Mouse (Mus musculus) embryonic facial prominence, embryonic 13.5 days (tissue): Measurements from ENCODE around the gene Ncf1. TPM values are rescaled to one million over a fixed set of nuclear protein-coding genes. Genes with fewer than 3 reads are reported as not detected.

ENCODE experiments used
- ATAC-seq: fragments of 200-750 bp; cut with Nextera tagmentation; 2 replicates; pipeline ENCODE4 v1.8.0; 2017; ENCODE audit warnings: low read depth; ENCODE audit not compliant: insufficient number of reproducible peaks, insufficient read depth, low FRiP score, low TSS enrichment
- H3K27ac ChIP-seq: fragments of 300-500 bp; sonication (generic); 2 replicates; pipeline ENCODE4 v1.5.1; 2015; ENCODE audit warnings: moderate library complexity, mild to moderate bottlenecking, inconsistent platforms
- H3K27me3 ChIP-seq: fragments of 300-500 bp; sonication (generic); 2 replicates; pipeline ENCODE4 v1.6.1; 2015; ENCODE audit warnings: mild to moderate bottlenecking, inconsistent platforms
- H3K36me3 ChIP-seq: fragments of 300-500 bp; sonication (generic); 2 replicates; pipeline ENCODE4 v1.6.1; 2015; ENCODE audit warnings: mild to moderate bottlenecking, inconsistent platforms
- H3K4me1 ChIP-seq: fragments of 300-500 bp; sonication (generic); 2 replicates; pipeline ENCODE4 v1.6.1; 2015; ENCODE audit warnings: inconsistent platforms
- H3K4me2 ChIP-seq: fragments of 300-500 bp; sonication (generic); 2 replicates; pipeline ENCODE4 v1.6.1; 2015; ENCODE audit warnings: moderate library complexity, mild to moderate bottlenecking, inconsistent platforms
- H3K4me3 ChIP-seq: fragments of 300-500 bp; sonication (generic); 2 replicates; pipeline ENCODE4 v1.5.1; 2015; ENCODE audit warnings: mild to moderate bottlenecking, inconsistent platforms
- H3K9ac ChIP-seq: fragments of 300-500 bp; sonication (generic); 2 replicates; pipeline ENCODE4 v1.6.1; 2015; ENCODE audit warnings: mild to moderate bottlenecking, inconsistent platforms
- H3K9me3 ChIP-seq: fragments of 300-500 bp; sonication (generic); 2 replicates; pipeline ENCODE4 v1.6.1; 2016; ENCODE audit warnings: inconsistent platforms
- whole genome bisulfite sequencing: fragments of 180-500 bp; shearing (Covaris S2); methylation state at CpG from one replicate; pipeline ENCODE4 v1.1.7; 2015; ENCODE audit warnings: mixed read lengths; 5-methylcytosine and 5-hydroxymethylcytosine counted together
- polyA plus RNA-seq: library from polyadenylated mRNA; unstranded; fragments of >200 nt; fragmentation: Nextera tagmentation; extraction: Ambion mirVana; gene quantifications from 2 replicates; pipeline ENCODE4 v1.2.1, GENCODE M21; 2015

Ncf1 gene
- polyA plus RNA-seq, 1 experiment from 2014 or later = 4.4 TPM

DNA sequence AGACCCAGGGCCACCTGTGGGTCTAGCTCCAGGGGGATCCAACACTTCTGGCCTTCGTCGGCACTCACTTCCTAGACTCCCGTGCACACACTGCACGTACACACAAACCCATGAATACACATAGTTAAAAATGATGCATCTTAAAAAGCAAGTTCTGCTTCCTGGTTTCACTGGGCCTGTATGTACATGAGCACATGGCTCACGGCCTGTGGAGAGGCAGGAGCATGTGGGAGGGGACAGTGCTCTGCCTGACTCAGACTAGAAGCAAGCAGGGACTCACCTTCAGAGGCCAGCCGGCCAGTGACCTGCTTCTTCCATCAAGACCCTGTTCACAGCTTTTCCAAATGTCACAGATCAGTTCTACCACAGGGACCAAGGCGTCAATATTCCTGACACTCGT lies 35.8 kb downstream of the Ncf1 start:
- no peak overlapping the region for H3K4me3 ChIP-seq
- H3K27me3 ChIP-seq = no peaks in the 10 kb centered on the region
- no peak overlapping the region for H3K27ac ChIP-seq
- H3K9me3 ChIP-seq = no peaks in the 10 kb centered on the region
- no peaks in the 10 kb centered on the region for H3K4me1 ChIP-seq
- H3K9ac ChIP-seq = no peak overlapping the region
- 85% methylated on average over 8 of the region's 8 CpGs for WGBS
- no peak for ATAC-seq
- peaks cover 42% of the 10 kb centered on the region for H3K36me3 ChIP-seq
- H3K4me2 ChIP-seq = no peak overlapping the region

GRCm38 (mm10) chr5:134188571-134188970 lies 40.9 kb downstream of the Ncf1 start:
- peaks cover 10% of the 10 kb centered on the region; the same call in 1 of the 2 replicates for H3K36me3 ChIP-seq
- no peak for ATAC-seq
- peaks cover 2% of the 10 kb centered on the region for H3K4me1 ChIP-seq
- no peak overlapping the region for H3K4me3 ChIP-seq
- 84% methylated on average over 7 of the region's 7 CpGs for WGBS
- no peak overlapping the region for H3K27ac ChIP-seq
- H3K4me2 ChIP-seq = no peak overlapping the region
- H3K27me3 ChIP-seq = no peaks in the 10 kb centered on the region
- no peak overlapping the region for H3K9ac ChIP-seq
- H3K9me3 ChIP-seq = no peaks in the 10 kb centered on the region

- Histone ChIP-seq H3K9ac (no peak overlapping the region), H3K27me3 (no peaks in the 10 kb centered on the region), H3K36me3 (no peaks in the 10 kb centered on the region), H3K4me1 (peaks cover 16% of the 10 kb centered on the region), H3K27ac (no peak overlapping the region), H3K9me3 (no peaks in the 10 kb centered on the region), H3K4me3 (no peak overlapping the region), H3K4me2 (no peak overlapping the region)
- no peak for ATAC-seq
- WGBS = 73% methylated on average over 4 of the region's 4 CpGs
Observed at GRCm38 (mm10) chr5:134186961-134187731, 42.3 kb downstream of the Ncf1 start.

- H3K4me3 ChIP-seq = no peak overlapping the region
- no peak overlapping the region for H3K9ac ChIP-seq
- no peak overlapping the region for H3K4me2 ChIP-seq
- ATAC-seq = no peak
- H3K4me1 ChIP-seq = peaks cover 19% of the 10 kb centered on the region
- no peak overlapping the region for H3K27ac ChIP-seq
- no peaks in the 10 kb centered on the region for H3K36me3 ChIP-seq
- WGBS = 84% methylated on average over 3 of the region's 3 CpGs
- H3K9me3 ChIP-seq = no peaks in the 10 kb centered on the region
- no peaks in the 10 kb centered on the region for H3K27me3 ChIP-seq
Observed at GRCm38 (mm10) chr5:134186059-134186458, 43.4 kb downstream of the Ncf1 start.

DNA sequence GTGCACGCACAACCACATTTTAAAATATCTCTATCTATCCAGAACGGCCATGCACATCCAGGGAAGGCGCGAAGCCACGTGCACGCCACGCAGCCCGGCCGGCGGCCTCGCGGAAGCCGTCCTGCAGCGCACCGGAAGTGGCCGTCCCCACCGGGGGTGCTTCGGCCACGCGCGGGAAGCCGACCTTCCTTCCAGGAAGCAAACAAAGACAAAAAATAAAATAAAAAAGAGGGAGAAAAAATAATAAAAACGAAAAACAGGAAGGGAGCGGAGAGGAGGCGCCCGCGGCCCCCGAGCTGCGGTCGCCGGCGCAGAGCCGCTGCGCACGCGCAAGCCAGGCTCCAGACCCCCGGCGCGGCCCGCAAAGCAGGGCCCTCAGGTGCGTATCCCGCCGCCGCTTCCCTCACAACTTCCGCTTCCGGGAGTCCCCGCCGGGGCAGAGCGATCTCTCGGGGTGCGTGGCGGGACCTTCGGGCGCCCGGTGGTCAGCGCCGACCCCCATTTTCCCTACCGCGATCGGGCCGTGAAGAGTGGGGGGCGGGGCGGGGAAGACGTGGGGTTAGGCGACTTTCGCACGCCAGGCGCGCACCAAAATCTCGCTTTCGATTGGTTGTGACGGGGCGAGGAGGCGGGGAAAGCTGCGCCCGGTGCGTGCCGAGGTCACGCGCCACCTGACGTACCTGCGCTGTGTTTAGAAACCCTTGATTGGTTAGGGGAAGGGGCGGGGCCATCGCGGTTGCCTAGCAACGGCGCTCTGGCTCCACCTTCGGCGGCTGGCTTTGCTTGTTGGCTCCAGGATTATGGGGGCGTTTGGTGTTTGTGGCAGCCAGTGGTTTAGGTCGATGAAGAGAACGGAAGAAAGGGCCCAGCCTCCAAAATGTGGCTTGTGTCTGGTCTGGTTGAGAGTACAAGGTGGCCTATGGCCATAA lies 45.3 kb downstream of the Ncf1 start, which contains the start of gene Gtf2ird2:
Gtf2ird2 (plus strand) TSS at position 140 of the 929 bp plus-strand sequence.
- WGBS = under 1% methylated on average over 92 of the region's 92 CpGs
- ATAC-seq = peak; percentile 88
- Histone ChIP-seq H3K27ac (peak within 1 kb of the TSS; percentile 95), H3K4me1 (peaks cover 19% of the 10 kb centered on the region), H3K9me3 (no peaks in the 10 kb centered on the region), H3K9ac (peak within 1 kb of the TSS; percentile 83), H3K27me3 (no peaks in the 10 kb centered on the region), H3K4me3 (peak within 1 kb of the TSS; percentile 69), H3K4me2 (peak within 1 kb of the TSS; percentile 88), H3K36me3 (no peaks in the 10 kb centered on the region)

DNA sequence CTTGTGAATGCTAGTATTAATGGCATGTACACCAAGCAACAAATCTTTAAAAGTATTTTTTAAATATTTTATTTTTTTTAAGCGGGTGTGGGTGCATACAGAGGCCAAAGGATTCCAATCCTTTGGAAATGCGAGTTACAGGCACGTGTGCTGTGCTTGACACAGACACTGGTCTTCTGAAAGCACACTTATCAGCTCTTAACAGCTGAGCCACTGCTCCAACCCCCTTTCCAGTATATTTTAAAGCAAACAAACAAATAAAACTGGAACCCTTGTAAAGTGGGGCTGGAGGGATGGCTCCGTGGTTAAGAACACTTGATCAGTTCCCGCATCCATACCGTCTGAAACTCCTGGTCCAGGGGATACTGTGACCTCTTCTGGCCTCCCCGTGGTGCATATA lies 46.3 kb downstream of the Ncf1 start:
- 54% methylated on average over 7 of the region's 7 CpGs for WGBS
- Histone ChIP-seq H3K9ac (peak overlapping the region; percentile 83), H3K9me3 (no peaks in the 10 kb centered on the region), H3K4me1 (peaks cover 19% of the 10 kb centered on the region), H3K4me2 (peak overlapping the region; percentile 88), H3K36me3 (no peaks in the 10 kb centered on the region), H3K4me3 (peak overlapping the region; percentile 69), H3K27ac (peak overlapping the region; percentile 95), H3K27me3 (no peaks in the 10 kb centered on the region)
- no peak for ATAC-seq

DNA sequence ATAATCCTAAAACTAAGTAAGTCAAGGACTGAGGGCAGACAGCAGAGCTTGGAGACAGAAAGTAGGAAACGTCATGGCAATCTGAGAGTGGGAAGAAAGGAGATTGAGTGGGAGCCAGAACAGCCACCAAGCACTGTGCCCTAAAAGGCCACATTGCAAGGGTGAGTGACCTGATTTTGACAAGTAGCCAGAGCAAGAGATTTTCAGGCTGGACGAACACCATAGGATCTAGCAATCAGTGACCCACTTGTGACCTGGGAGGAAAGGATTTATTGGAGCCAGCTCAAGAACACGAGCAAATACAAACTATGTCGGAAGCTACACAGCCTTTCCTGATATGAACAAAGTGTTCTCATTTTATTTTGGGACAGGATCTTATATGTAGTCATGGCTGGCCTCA lies 46.7 kb downstream of the Ncf1 start:
- 79% methylated on average over 4 of the region's 4 CpGs for whole genome bisulfite sequencing
- peak overlapping the region; percentile 83; the same call in 1 of the 2 replicates for H3K9ac ChIP-seq
- peak overlapping the region; percentile 95; the same call in 1 of the 2 replicates for H3K27ac ChIP-seq
- H3K27me3 ChIP-seq = no peaks in the 10 kb centered on the region
- peaks cover 19% of the 10 kb centered on the region for H3K4me1 ChIP-seq
- H3K36me3 ChIP-seq = no peaks in the 10 kb centered on the region
- H3K4me3 ChIP-seq = peak overlapping the region; percentile 69
- H3K4me2 ChIP-seq = peak overlapping the region; percentile 88
- H3K9me3 ChIP-seq = no peaks in the 10 kb centered on the region
- no peak for ATAC-seq

DNA sequence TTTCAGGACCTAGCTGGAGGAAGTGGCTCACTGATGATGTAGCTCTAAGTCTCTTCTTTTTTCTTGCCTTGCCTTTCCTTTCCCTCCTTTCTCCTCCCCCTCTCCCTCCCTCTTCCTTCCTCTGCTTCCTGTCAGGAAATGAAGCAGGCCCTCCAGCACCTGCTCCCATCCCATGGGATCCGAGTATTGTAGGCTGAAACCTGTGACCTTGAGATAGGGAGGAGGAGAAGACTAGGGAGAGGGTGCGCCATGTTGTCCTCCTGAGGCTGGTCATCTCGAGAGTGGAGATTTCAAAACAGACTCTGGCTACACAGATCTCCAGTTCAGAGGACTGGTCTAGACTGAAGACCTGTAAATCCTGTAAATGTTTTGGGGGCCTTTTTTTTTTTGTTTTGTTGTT lies 47.3 kb downstream of the Ncf1 start:
- peaks cover 19% of the 10 kb centered on the region for H3K4me1 ChIP-seq
- H3K4me2 ChIP-seq = no peak overlapping the region
- no peaks in the 10 kb centered on the region for H3K27me3 ChIP-seq
- 63% methylated on average over 3 of the region's 3 CpGs for WGBS
- H3K9ac ChIP-seq = no peak overlapping the region
- H3K36me3 ChIP-seq = no peaks in the 10 kb centered on the region
- ATAC-seq = no peak
- H3K9me3 ChIP-seq = no peaks in the 10 kb centered on the region
- no peak overlapping the region for H3K4me3 ChIP-seq
- no peak overlapping the region for H3K27ac ChIP-seq

- no peaks in the 10 kb centered on the region for H3K36me3 ChIP-seq
- 18% methylated on average over 7 of the region's 7 CpGs for WGBS
Observed at GRCm38 (mm10) chr5:134179871-134180270, 49.6 kb downstream of the Ncf1 start.

DNA sequence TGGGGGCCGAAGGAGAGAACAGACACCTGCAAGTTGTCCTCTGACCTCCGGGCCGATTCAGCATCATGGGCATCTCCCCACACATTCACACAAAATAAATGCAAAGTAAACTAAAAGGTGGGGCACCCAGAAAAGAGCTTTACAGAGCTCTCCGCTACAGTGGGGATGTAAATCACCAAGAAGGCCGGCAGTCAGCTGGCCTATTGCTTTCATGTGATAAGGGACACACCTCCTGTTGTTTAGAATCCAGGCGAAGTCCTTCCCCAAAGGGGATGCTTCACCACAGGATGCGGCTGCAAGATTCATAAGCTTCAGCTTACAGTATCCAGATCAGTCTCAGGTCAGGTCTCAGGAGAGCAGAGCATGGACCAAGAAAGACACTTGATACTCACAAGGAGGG lies 50.9 kb downstream of the Ncf1 start:
- no peak overlapping the region for H3K4me2 ChIP-seq
- no peaks in the 10 kb centered on the region for H3K27me3 ChIP-seq
- ATAC-seq = no peak
- 80% methylated on average over 7 of the region's 7 CpGs for WGBS
- no peak overlapping the region for H3K9ac ChIP-seq
- no peak overlapping the region for H3K27ac ChIP-seq
- no peaks in the 10 kb centered on the region for H3K9me3 ChIP-seq
- peaks cover 30% of the 10 kb centered on the region for H3K4me1 ChIP-seq
- H3K36me3 ChIP-seq = peaks cover 4% of the 10 kb centered on the region; the same call in 1 of the 2 replicates
- H3K4me3 ChIP-seq = no peak overlapping the region

More at GRCm38 (mm10) chr5:134179871-134180270, 49.6 kb downstream of the Ncf1 start:
- no peak for ATAC-seq
- Histone ChIP-seq H3K9me3 (no peaks in the 10 kb centered on the region), H3K4me2 (no peak overlapping the region), H3K4me1 (peaks cover 29% of the 10 kb centered on the region), H3K27ac (no peak overlapping the region), H3K9ac (no peak overlapping the region), H3K27me3 (no peaks in the 10 kb centered on the region), H3K4me3 (no peak overlapping the region)

DNA sequence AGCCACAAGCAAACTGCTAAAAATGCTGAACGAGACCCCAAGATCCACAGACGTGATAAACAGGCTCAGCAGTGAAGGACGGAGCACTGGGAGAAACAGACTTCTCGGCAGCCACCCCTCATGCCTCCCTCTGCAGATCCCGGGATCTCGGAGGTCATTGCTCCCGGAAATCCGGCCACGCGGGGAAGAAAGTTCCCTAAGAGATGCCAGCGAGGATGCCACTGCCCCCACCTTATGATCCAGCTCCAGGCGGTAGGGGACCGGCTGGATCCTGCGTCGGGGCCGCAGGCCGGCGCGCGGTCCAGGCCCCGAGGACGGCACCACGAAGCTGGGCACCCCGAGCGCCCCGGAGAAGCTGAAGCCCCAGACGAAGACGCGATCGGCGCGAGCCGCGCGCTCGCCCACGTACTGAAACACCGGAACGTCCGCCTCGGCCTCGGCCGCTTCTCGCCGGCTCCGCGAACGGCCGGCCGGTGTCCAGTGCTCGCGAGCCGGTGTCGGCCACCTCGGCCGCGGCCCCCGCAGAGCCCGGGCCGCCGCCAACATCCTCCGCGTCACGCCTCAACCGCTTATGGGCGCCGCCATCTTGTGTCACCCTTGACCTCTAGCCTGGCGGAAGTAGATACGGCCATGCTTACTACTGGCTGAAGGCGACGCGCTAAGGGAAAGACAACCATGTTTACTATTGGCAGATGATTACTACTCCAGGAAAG lies 53.1 kb downstream of the Ncf1 start, which contains the start of gene Rcc1l:
Rcc1l (minus strand) TSS at position 606 of the 713 bp plus-strand sequence.
- Histone ChIP-seq H3K27ac (peak within 1 kb of the TSS; percentile 81), H3K27me3 (no peaks in the 10 kb centered on the region), H3K4me3 (peak within 1 kb of the TSS; percentile 97), H3K9me3 (no peaks in the 10 kb centered on the region), H3K9ac (peak within 1 kb of the TSS; percentile 81), H3K36me3 (peaks cover 15% of the 10 kb centered on the region), H3K4me1 (peaks cover 13% of the 10 kb centered on the region), H3K4me2 (peak within 1 kb of the TSS; percentile 88)
- under 1% methylated on average over 72 of the region's 72 CpGs for WGBS
- ATAC-seq = peak; percentile 86
